Comparison of ENCODE assay signal across 8 mouse cellular contexts in the genomic region with DNA sequence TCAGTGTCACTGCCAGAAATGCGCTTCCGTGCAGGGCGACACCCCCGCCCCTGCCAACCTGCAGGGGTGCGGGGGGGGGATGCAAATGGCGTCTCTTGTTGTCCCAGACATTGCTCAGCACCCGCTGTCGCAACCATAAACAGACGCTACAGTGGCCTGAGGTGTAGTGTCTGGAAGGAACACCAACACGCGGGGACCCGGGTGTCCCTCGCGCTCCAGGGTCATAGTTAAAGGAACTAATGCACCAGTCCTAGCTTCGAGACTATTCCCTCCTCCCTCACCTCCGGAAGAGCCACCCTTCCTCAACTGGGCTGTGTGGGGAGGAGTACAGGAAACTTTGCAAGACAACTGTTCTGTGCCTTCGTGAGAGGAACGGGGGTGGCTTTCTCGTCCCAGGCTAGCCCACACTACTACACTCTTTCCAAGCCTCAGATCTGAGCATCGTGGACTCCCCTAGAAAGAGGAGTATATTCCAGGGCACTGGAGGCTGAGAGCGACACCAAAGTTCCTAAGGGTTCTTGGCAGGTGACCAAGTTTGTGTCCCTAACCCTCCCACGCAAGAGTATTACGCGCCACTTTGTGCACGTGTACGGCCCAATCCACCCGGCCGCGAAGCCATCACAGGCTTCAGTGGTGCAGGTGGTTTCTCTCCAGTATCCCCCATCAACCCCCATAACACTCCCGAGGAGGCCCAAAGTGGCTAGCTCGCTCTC. TPM values are rescaled to one million over a fixed set of nuclear protein-coding genes. Genes with fewer than 3 reads are reported as not detected.
DNase-seq lines count a peak whose midpoint lies in the region; ATAC-seq lines count a peak whose summit lies in the region.

No protein-coding gene starts in this region.

- H3K4me3 ChIP-seq in heart, embryonic 15.5 days: peak overlapping the region; percentile 55
- H3K4me3 ChIP-seq in megakaryocyte, embryonic 14.5 days (replicated peaks): peak overlapping the region; percentile 92
- peak overlapping the region; percentile 45 for H3K4me3 ChIP-seq in stomach, embryonic 15.5 days (replicated peaks)

- peak; percentile 98 for DNase-seq in heart, adult 11 months
- no peak for DNase-seq in heart, postnatal 25 days (ENCODE audit: low spot score)
- DNase-seq in kidney, postnatal 36 days: peak; percentile 39 to 43
- DNase-seq in adrenal gland, postnatal 14 days: no peak

- peak; percentile 5; the same call in 1 of the 2 replicates for ATAC-seq in common myeloid progenitor, adult 5-6 weeks (replicated peaks; ENCODE audit: low read depth, poor library complexity, severe bottlenecking)
- ATAC-seq in heart, embryonic 15.5 days (replicated peaks; ENCODE audit: insufficient number of reproducible peaks, insufficient read depth, low FRiP score, low read depth): peak; percentile 25
- no peak for ATAC-seq in stomach, embryonic 15.5 days (ENCODE audit: insufficient read depth, low FRiP score, low read depth)

- H3K27me3 ChIP-seq in heart, embryonic 15.5 days: peaks cover 36% of the 10 kb centered on the region
- peaks cover 61% of the 10 kb centered on the region for H3K27me3 ChIP-seq in megakaryocyte, embryonic 14.5 days (replicated peaks)
- H3K27me3 ChIP-seq in stomach, embryonic 15.5 days (replicated peaks): peaks cover 26% of the 10 kb centered on the region; the same call in 1 of the 2 replicates

- peaks cover 29% of the 10 kb centered on the region for H3K4me1 ChIP-seq in heart, embryonic 15.5 days (replicated peaks)
- H3K4me1 ChIP-seq in megakaryocyte, embryonic 14.5 days: peaks cover 34% of the 10 kb centered on the region
- peaks cover 8% of the 10 kb centered on the region; the same call in 1 of the 2 replicates for H3K4me1 ChIP-seq in stomach, embryonic 15.5 days

- intact Hi-C loops in heart, postnatal 25 days (cut with DNase I): loop anchor here (5.0 to 10.0 kb wide), 3 partner anchors 93 to 524 kb away; no protein-coding TSS in a partner anchor

- peak overlapping the region; percentile 69 for H3K4me2 ChIP-seq in heart, embryonic 15.5 days
- H3K4me2 ChIP-seq in stomach, embryonic 15.5 days: peak overlapping the region; percentile 60

- peak overlapping the region; percentile 93 for H3K27ac ChIP-seq in heart, embryonic 15.5 days
- peak overlapping the region; percentile 86 for H3K27ac ChIP-seq in stomach, embryonic 15.5 days

- WGBS in heart, embryonic 15.5 days: 3% methylated on average over 29 of the region's 31 CpGs
- WGBS in stomach, embryonic 15.5 days: 5% methylated on average over 30 of the region's 31 CpGs

- H3K9ac ChIP-seq in heart, embryonic 15.5 days: peak overlapping the region; percentile 66
- H3K9ac ChIP-seq in stomach, embryonic 15.5 days: 0 out of 2 replicates have a peak overlapping the region, but pooled peaks have one; percentile 2

- no peaks in the 10 kb centered on the region for H3K36me3 ChIP-seq in heart, embryonic 15.5 days
- no peaks in the 10 kb centered on the region for H3K36me3 ChIP-seq in megakaryocyte, embryonic 14.5 days (replicated peaks; ENCODE audit: low read length)
- H3K36me3 ChIP-seq in stomach, embryonic 15.5 days: no peaks in the 10 kb centered on the region

- no peaks in the 10 kb centered on the region for H3K9me3 ChIP-seq in heart, embryonic 15.5 days (replicated peaks)
- peaks cover 22% of the 10 kb centered on the region for H3K9me3 ChIP-seq in megakaryocyte, embryonic 14.5 days
- H3K9me3 ChIP-seq in stomach, embryonic 15.5 days: no peaks in the 10 kb centered on the region

RNA-seq across cellular contexts. Expression of gene Bcor, which starts 1.2 kb away (rescaled TPM):
- total RNA-seq in heart, postnatal 25 days (2021): 10 to 100 TPM; 22.0 to 22.7 TPM
- total RNA-seq in common myeloid progenitor, adult 5-6 weeks (2017): 41.5 and 45.0 TPM in 2 replicates
- polyA plus RNA-seq in heart, embryonic 15.5 days (2015; fragmentation: Nextera tagmentation; extraction: Ambion mirVana): 11.7 and 14.9 TPM in 2 replicates
- polyA plus RNA-seq in megakaryocyte, embryonic 14.5 days (2012; ENCODE audit: insufficient read depth, low replicate concordance): 11.1 and 15.0 TPM in 2 replicates
- polyA plus RNA-seq in stomach, embryonic 15.5 days (2015; fragmentation: Nextera tagmentation; extraction: Ambion mirVana): 13.1 and 14.0 TPM in 2 replicates
- 18.6 and 25.5 TPM in 2 replicates for total RNA-seq in adrenal gland, postnatal 14 days (2021)

Comparison
In these comparisons a context has a peak if more than half of its experiments do, and no peak if none do; other contexts are left out.
1. DNase-seq: peak in heart, adult 11 months (single experiment) and kidney, postnatal 36 days (2 of 2); none in heart, postnatal 25 days (single experiment) and adrenal gland, postnatal 14 days (single experiment).
2. Peak in every context shown above with its lines, with median percentiles within 50 percentile points of each other: H3K4me3 ChIP-seq.